Mouse (Mus musculus): Measurements from ENCODE around the gene Neu2.
"Not testable (repeated sequence)": the region's sequence is repeated elsewhere in the genome, so short reads cannot be mapped to it uniquely, and the experiment has no call there.

Neu2 gene

GRCm38 (mm10) chr1:87509561-87510165 lies at the start of gene Neu2:
Gene Neu2 (plus strand): TSS chr1:87509889.
- DNase-seq (ENCODE audit: extremely low spot score), result no peak

GRCm38 (mm10) chr1:87467469-87467868 lies 42.2 kb upstream of the Neu2 start:
- DNase-seq (ENCODE audit: extremely low spot score), result no peak

- peak; percentile 3 for DNase-seq (ENCODE audit: extremely low spot score)
These were observed 41.4 kb upstream of the Neu2 start for GRCm38 (mm10) chr1:87468321-87468720.

- not testable (repeated sequence) for DNase-seq (ENCODE audit: extremely low spot score)
These were observed 39.7 kb upstream of the Neu2 start, which contains the start of gene Snorc for GRCm38 (mm10) chr1:87469971-87470370. Gene Snorc (plus strand): TSS chr1:87470271.

- no peak for DNase-seq (ENCODE audit: extremely low spot score)
These were observed 37.8 kb upstream of the Neu2 start for GRCm38 (mm10) chr1:87471914-87472313.

GRCm38 (mm10) chr1:87472576-87472975 lies 37.1 kb upstream of the Neu2 start:
- no peak for DNase-seq (ENCODE audit: extremely low spot score)

GRCm38 (mm10) chr1:87475076-87475895 lies 34.4 kb upstream of the Neu2 start:
- DNase-seq (ENCODE audit: extremely low spot score), result peak; percentile 28

- DNase-seq (ENCODE audit: extremely low spot score), result no peak
These were observed 27.1 kb upstream of the Neu2 start for GRCm38 (mm10) chr1:87482546-87482945.

- no peak for DNase-seq (ENCODE audit: extremely low spot score)
These were observed 23.3 kb upstream of the Neu2 start for GRCm38 (mm10) chr1:87486386-87486785.

GRCm38 (mm10) chr1:87492285-87492684 lies 17.4 kb upstream of the Neu2 start:
- DNase-seq (ENCODE audit: extremely low spot score), result no peak

GRCm38 (mm10) chr1:87493542-87493941 lies 16.1 kb upstream of the Neu2 start:
- DNase-seq (ENCODE audit: extremely low spot score), result no peak

GRCm38 (mm10) chr1:87505524-87505923 lies 4.2 kb upstream of the Neu2 start:
- DNase-seq (ENCODE audit: extremely low spot score), result no peak

GRCm38 (mm10) chr1:87507857-87508256 lies 1.8 kb upstream of the Neu2 start:
- DNase-seq (ENCODE audit: extremely low spot score), result no peak

GRCm38 (mm10) chr1:87508591-87509560 lies 813 bp upstream of the Neu2 start:
- peak; percentile 24 for DNase-seq (ENCODE audit: extremely low spot score)

GRCm38 (mm10) chr1:87510166-87510691 lies 540 bp downstream of the Neu2 start:
- peak; percentile 53 for DNase-seq (ENCODE audit: extremely low spot score)

GRCm38 (mm10) chr1:87510845-87511244 lies 1.2 kb downstream of the Neu2 start:
- DNase-seq (ENCODE audit: extremely low spot score), result peak; percentile 4

GRCm38 (mm10) chr1:87520467-87520866 lies 10.8 kb downstream of the Neu2 start:
- no peak for DNase-seq (ENCODE audit: extremely low spot score)

- DNase-seq (ENCODE audit: extremely low spot score), result no peak
These were observed 11.8 kb downstream of the Neu2 start for GRCm38 (mm10) chr1:87521523-87521922.

GRCm38 (mm10) chr1:87525041-87525440 lies 15.4 kb downstream of the Neu2 start:
- DNase-seq (ENCODE audit: extremely low spot score), result no peak

- no peak for DNase-seq (ENCODE audit: extremely low spot score)
These were observed 17.5 kb downstream of the Neu2 start for GRCm38 (mm10) chr1:87527191-87527590.

- no peak for DNase-seq (ENCODE audit: extremely low spot score)
These were observed 22.7 kb downstream of the Neu2 start for GRCm38 (mm10) chr1:87532346-87532745.

GRCm38 (mm10) chr1:87534118-87534517 lies 24.4 kb downstream of the Neu2 start:
- DNase-seq (ENCODE audit: extremely low spot score), result no peak
